Mouse (Mus musculus): ENCODE data around the gene Spint2. TPM values are rescaled to one million over a fixed set of nuclear protein-coding genes. Genes with fewer than 3 reads are reported as not detected.

Gene Spint2
- total RNA-seq, 2 experiments from 2014 or later, result 21.2 to 62.8 TPM

GRCm38 (mm10) chr7:29211415-29212198 lies 70.1 kb downstream of the Spint2 start:
- peak; percentile 78 for ATAC-seq (replicated peaks; ENCODE audit: poor library complexity)

GRCm38 (mm10) chr7:29211013-29211412 lies 70.7 kb downstream of the Spint2 start:
- ATAC-seq (replicated peaks; ENCODE audit: poor library complexity), result peak; percentile 72

Other genes starting within 250 kb of the Spint2 start
- gene Ryr1, start 156.7 kb downstream of the Spint2 start, total RNA-seq (2015), result 0.24 and 1.1 TPM in 2 replicates
- 0.12 and 0.44 TPM in 2 replicates for gene Ryr1, start 156.7 kb downstream of the Spint2 start, total RNA-seq (2017)
- 1.8 and 3.3 TPM in 2 replicates for gene Rasgrp4, start 147.1 kb downstream of the Spint2 start, total RNA-seq (2015)
- 1.5 and 7.2 TPM in 2 replicates for gene Rasgrp4, start 147.1 kb downstream of the Spint2 start, total RNA-seq (2017)
- gene Fam98c, start 125.7 kb downstream of the Spint2 start, total RNA-seq (2015), result 19.4 and 24.1 TPM in 2 replicates
- 22.6 and 23.4 TPM in 2 replicates for gene Fam98c, start 125.7 kb downstream of the Spint2 start, total RNA-seq (2017)
- 0.76 and 1.2 TPM in 2 replicates for gene Ggn, start 111.7 kb downstream of the Spint2 start, total RNA-seq (2015)
- gene Ggn, start 111.7 kb downstream of the Spint2 start, total RNA-seq (2017), result 0.17 and 0.47 TPM in 2 replicates
- gene Spred3, start 111.5 kb downstream of the Spint2 start, total RNA-seq (2015), result 0.56 and 2.3 TPM in 2 replicates
- 0.91 and 2.4 TPM in 2 replicates for gene Spred3, start 111.5 kb downstream of the Spint2 start, total RNA-seq (2017)
- 169 and 191 TPM in 2 replicates for gene Psmd8, start 101.2 kb downstream of the Spint2 start, total RNA-seq (2015)
- 160 and 176 TPM in 2 replicates for gene Psmd8, start 101.2 kb downstream of the Spint2 start, total RNA-seq (2017)
- 1.1 TPM in 1 of 2 replicates, not detected in the other for gene Catsperg1, start 67.9 kb downstream of the Spint2 start, total RNA-seq (2015)
- gene Catsperg1, start 67.9 kb downstream of the Spint2 start, total RNA-seq (2017), result 0.20 and 0.50 TPM in 2 replicates
- 4.2 and 5.8 TPM in 2 replicates for gene Kcnk6, start 49.4 kb downstream of the Spint2 start, total RNA-seq (2015)
- 8.0 and 9.3 TPM in 2 replicates for gene Kcnk6, start 49.4 kb downstream of the Spint2 start, total RNA-seq (2017)
- gene Yif1b, start 43.6 kb downstream of the Spint2 start, total RNA-seq (2015), result 75.8 and 77.8 TPM in 2 replicates
- gene Yif1b, start 43.6 kb downstream of the Spint2 start, total RNA-seq (2017), result 28.2 and 34.1 TPM in 2 replicates
- gene 2200002D01Rik, start 33.4 kb downstream of the Spint2 start, total RNA-seq (2015), result 0.20 TPM in 1 of 2 replicates, not detected in the other
- gene 2200002D01Rik, start 33.4 kb downstream of the Spint2 start, total RNA-seq (2017), result 1.4 TPM in 1 of 2 replicates, not detected in the other
- not detected in 2 replicates for gene Ppp1r14a, start 7.4 kb upstream of the Spint2 start, total RNA-seq (2015)
- 1.1 TPM in 1 of 2 replicates, not detected in the other for gene Ppp1r14a, start 7.4 kb upstream of the Spint2 start, total RNA-seq (2017)
- 0.05 and 0.73 TPM in 2 replicates for gene Dpf1, start 22.0 kb upstream of the Spint2 start, total RNA-seq (2015)
- 0.10 TPM in 1 of 2 replicates, not detected in the other for gene Dpf1, start 22.0 kb upstream of the Spint2 start, total RNA-seq (2017)
- gene Sipa1l3, start 236.7 kb upstream of the Spint2 start, total RNA-seq (2015), result 28.2 and 34.2 TPM in 2 replicates
- 5.4 and 8.3 TPM in 2 replicates for gene Sipa1l3, start 236.7 kb upstream of the Spint2 start, total RNA-seq (2017)

All from megakaryocyte progenitor cell, adult 5-6 weeks (primary cell).